Mouse (Mus musculus) adrenal gland, postnatal 10 days (tissue): ENCODE results near the gene Slc43a2. TPM values are rescaled to one million over a fixed set of nuclear protein-coding genes. Genes with fewer than 3 reads are reported as not detected.
"Not testable (repeated sequence)": the region's sequence is repeated elsewhere in the genome, so short reads cannot be mapped to it uniquely, and the experiment has no call there.

Experiments
- DNase-seq: peaks from one replicate; pipeline ENCODE4 v3.0.0; 2021; ENCODE audit warnings: mixed read lengths
- total RNA-seq, 2 experiments: library from RNA; stranded (reverse); gene quantifications; 2 replicates each; pipeline ENCODE4 v1.2.3; 2021

Gene Slc43a2
- total RNA-seq, 2 experiments from 2014 or later: 21.1 to 27.9 TPM

DNA sequence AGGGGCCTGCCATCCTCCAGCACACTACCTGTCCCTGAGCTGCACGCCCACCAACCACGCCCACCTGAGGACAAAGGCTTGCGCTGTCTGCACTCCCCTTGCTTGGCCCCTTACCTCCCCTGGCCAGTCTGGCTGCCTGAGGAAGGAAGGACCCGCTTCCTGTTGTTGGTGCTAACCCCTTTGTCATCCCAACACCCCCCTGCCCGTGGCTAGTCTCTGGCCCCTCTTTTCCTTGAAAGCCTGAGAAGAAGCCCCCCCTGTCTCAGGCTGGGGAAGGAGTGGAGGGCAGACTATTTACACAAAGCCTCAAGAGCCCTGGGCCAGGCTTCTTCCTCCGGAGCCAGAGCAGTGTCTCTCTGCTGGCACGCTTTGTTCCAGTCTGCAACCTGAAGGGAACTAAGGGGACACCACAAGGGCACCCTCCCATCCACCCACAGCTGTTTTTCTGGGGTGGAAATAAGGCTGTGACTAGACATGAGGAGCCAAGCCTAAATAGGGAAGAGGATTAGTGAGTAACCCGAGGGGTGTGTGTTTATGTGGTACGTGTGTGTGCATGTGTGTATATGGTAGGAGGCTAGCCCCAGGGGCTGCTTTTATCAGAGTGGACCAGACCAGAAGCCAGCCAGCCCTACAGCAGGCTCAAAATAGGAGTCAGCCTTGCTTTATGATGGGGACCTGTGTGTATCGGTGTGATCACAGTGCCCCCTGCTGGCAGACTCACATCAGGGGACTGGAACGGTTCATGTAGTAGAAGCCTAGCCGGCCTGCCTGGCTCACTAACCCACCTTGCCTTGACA lies 41.6 kb downstream of the Slc43a2 start:
- DNase-seq: peak; percentile 93

GRCm38 (mm10) chr11:75574378-75575123 lies 43.1 kb downstream of the Slc43a2 start:
- no peak for DNase-seq

- no peak for DNase-seq
These were observed 44.1 kb downstream of the Slc43a2 start for GRCm38 (mm10) chr11:75575560-75576123.

DNA sequence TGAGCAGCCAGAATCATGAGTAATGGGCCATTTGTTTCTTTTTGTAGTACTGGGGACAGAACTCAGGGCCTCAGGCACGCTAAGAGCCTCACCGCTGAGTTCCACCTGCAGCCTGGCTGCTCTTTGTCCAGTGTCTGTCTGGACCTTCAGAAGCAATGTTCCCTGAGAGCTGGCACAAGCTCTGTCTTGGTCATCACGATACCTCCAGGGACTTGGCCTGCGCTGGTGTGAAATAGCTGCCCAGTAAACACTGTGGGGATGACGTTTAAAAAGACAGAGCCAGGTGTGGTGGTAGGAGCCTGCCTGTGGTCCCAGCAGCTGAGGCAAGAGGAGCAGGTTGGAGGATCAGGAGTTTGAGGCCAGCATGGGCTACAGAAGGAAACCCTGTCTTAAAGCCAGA lies 47.1 kb downstream of the Slc43a2 start:
- DNase-seq: no peak

DNA sequence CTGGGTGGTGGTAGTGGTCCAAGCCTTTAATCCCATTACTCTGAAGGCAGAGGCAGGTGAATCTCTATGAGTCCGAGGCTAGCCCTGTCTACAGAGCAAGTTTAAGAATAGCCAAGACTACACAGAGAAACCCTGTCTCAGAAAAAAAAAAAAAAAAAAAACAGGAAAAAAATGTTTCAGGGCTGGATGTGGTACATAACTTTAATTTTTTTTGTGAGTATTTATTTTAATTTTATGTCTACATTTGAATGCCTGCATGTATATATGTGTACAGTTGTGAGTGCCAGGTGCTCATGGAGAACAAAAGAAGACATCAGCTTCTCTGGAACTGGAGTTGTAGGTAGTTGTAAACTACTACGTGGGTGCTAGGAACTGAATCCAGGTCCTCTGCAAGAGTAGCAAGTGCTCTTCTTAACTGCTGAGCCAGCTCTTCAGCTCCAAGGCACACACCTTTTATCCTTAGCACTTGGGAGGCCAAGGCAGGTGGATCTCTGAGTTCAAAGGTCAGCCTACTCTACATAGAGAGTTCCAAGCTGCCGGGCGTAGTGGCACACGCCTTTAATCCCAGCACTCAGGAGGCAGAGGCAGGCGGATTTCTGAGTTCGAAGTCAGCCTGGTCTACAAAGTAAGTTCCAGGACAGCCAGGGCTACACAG lies 50.1 kb downstream of the Slc43a2 start:
- no peak for DNase-seq

- no peak for DNase-seq
These were observed 52.0 kb downstream of the Slc43a2 start for GRCm38 (mm10) chr11:75583521-75583920.

DNA sequence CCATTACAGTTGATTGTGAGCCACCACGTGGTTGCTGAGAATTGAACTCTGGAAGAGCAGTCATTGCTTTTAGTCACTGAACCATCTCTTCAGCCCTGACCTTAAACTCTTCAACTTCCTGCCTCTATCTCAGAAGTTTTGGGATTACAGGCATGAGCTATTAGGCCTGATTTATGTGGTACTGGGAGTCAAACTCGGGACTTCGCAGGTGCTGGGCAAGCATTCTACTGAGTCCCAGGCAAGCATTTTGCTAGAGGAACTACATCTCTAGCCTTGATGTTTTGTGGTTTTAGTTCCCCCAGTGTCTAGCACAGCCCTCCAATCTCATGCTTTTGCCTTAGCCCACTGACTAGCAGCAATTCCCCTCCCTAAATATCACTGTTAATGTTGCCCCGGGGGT lies 53.6 kb downstream of the Slc43a2 start:
- DNase-seq: no peak

- no peak for DNase-seq
These were observed 54.5 kb downstream of the Slc43a2 start for GRCm38 (mm10) chr11:75585978-75586377.

- no peak for DNase-seq
These were observed 55.5 kb downstream of the Slc43a2 start for GRCm38 (mm10) chr11:75586963-75587362.

GRCm38 (mm10) chr11:75587493-75588284 lies 56.2 kb downstream of the Slc43a2 start, which contains the start of gene Pitpna:
Gene Pitpna, plus strand, starts transcription at chr11:75588097.
- DNase-seq: peak; percentile 98

- DNase-seq: no peak
These were observed 56.9 kb downstream of the Slc43a2 start for GRCm38 (mm10) chr11:75588285-75588941.

DNA sequence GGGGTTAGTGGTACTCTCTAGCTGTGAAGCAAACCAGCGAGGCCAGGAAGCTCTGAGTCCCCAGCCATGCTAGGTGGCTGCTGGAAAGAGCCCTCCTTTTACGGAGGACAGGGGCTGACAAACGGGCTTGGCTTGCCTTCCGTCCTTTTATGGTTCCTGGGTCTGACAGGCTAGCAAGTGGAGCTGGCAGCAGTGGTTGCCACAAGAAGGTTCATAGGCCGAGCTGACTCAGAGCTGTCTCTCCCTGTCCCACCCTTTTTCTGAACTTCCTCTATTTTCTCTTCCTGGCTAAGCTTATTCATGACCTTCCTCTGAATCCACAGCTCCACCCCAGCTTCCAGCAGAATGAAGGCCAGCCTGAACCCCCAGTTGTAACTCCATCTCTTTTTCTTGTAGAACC lies 61.1 kb downstream of the Slc43a2 start:
- DNase-seq: no peak

GRCm38 (mm10) chr11:75594431-75594830 lies 62.9 kb downstream of the Slc43a2 start:
- DNase-seq: no peak

GRCm38 (mm10) chr11:75595404-75595803 lies 63.9 kb downstream of the Slc43a2 start:
- no peak for DNase-seq

- DNase-seq: peak; percentile 40
These were observed 64.3 kb downstream of the Slc43a2 start for GRCm38 (mm10) chr11:75595816-75596215.

DNA sequence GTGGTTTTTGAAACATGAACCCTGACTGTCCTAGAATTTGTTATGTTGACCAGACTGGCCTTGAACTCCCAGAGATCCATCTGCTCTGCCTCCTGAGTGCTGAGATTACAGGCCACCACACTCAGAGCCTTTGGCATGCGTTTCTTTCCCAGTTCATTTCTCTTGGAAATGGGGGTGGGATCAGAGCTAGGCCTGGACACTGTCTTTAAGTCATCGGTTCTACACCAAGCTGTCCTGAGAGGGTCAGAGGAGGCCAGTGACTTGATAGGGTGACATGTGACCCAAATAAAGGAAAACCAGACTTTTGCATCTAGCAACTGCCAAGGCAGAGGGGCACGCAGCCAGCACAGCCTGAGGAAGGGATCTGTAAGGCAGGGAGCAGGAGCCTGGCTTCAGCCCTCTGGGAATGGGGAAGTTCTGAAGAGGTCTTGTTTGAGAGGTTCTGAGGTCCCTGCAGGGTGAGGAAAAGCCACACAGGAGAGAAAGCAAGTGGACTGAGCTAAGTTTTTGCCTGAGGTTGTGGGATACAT lies 65.3 kb downstream of the Slc43a2 start:
- DNase-seq: peak; percentile 74

DNA sequence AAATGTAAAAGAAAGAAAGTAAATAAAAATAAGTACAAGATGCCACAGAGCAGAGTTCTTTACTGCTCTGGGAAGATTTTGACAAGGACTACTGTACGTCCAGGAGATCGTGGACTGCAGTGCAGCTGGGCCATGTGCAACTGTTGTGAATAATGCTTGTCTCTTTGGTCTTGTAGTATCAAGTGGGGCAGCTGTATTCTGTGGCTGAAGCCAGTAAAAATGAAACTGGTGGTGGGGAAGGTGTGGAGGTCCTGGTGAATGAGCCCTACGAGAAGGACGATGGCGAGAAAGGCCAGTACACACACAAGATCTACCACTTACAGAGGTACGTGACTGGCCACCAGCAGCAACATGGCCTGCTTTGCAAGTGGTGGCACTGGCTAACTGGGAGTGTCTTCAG lies 66.5 kb downstream of the Slc43a2 start:
- DNase-seq: no peak

DNA sequence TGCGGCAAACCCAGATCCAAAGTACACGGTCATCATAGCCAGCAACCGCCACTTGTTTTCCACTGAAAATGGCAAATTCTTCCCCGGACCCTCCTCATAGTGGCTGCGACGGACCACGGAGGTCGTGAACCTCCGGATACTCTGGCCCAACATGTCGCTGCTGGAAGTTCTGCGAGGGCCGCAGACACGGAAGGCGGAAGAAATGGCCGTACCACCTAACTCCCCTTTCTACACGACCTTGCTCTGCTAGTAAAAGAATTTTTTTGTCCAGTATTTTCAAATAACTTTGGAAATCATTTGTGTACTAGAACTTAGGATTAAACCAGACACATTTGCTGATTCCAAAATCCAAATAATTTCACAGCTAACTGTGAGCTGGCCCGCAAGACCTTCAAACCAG lies 68.3 kb downstream of the Slc43a2 start:
- not testable (repeated sequence) for DNase-seq

GRCm38 (mm10) chr11:75604826-75605225 lies 73.3 kb downstream of the Slc43a2 start:
- DNase-seq: no peak

GRCm38 (mm10) chr11:75605318-75605717 lies 73.8 kb downstream of the Slc43a2 start:
- no peak for DNase-seq

DNA sequence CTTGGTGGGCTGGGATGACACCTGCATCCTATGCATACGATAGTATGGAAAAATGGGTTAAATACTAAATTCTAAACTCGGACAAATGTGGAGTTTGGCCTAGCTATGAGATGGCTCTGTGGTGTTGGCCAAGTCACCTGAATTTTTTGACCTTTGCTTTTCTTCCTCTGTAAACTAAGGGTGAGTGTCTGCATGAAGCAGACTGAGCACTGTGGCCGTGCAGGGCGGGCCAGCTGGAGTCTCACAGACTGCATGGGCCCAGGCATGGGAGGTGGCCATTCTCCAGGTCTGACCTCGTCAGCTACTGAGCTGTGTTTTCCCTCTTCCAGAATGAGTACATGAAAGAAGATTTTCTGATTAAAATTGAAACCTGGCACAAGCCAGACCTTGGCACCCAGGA lies 77.3 kb downstream of the Slc43a2 start:
- no peak for DNase-seq
